Mouse (Mus musculus) neutrophil, adult 5-6 weeks (primary cell): ENCODE results near the gene Mon1a. TPM values are rescaled to one million over a fixed set of nuclear protein-coding genes. Genes with fewer than 3 reads are reported as not detected.

ENCODE experiments used
- ATAC-seq: fragments of 151-379, 151-347 bp; 2 replicates; pipeline ENCODE4 v1.8.0; 2017; ENCODE audit warnings: mild to moderate bottlenecking, moderate TSS enrichment; ENCODE audit not compliant: insufficient number of reproducible peaks, poor library complexity, low FRiP score, severe bottlenecking; ENCODE audit errors: extremely low read depth
- total RNA-seq: library from RNA; stranded (forward); fragments of 200-1000 nt; gene quantifications from 2 replicates; pipeline ENCODE4 v1.2.3, GENCODE M21; 2017

Gene Mon1a
- 18.4 and 20.3 TPM in 2 replicates for total RNA-seq

DNA sequence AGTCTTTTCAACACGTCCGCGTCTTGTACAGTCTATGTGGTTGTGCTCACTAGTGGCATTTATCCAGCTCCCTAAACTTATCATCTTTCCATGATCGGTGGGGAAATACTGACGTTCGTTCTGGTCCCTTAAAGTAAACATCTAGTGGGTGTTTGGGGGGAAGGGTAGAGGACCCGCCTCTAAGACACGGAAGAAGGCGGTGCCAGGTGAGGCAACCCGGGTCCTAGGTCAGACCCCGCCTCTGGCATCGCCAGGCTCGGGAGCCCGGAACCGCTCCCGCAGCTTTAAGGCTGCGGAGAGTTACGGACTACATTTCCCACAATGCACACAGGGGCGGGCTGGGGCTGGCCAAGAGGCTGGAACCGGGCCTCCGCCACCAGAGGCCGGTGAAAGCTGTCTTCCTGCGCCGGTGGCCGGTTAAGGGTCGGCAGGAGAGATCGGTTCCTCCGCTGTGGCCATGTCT, at the start of gene Mon1a:
Gene Mon1a, plus strand, starts transcription at position 348 of the 463 bp plus-strand sequence.
- ATAC-seq = peak; percentile 89

DNA sequence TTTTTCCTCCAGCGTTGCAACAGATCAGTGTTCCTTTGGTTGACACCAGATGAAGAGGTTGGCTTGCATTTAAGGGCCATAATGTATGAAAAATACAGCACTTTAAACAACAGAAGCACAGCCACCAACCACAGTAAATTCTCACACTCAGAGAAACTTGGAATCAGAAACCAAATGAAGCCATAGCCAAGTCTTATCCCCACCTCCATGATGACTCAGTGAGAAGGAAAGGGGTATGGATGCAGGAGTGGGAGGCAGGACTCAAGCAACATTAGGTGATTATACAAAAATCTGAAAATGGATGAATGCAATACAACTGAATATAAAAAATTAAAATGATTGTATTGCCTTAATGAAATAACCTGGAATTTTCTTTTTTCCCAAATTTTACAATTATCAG, 49.1 kb upstream of the Mon1a start:
- no peak for ATAC-seq

DNA sequence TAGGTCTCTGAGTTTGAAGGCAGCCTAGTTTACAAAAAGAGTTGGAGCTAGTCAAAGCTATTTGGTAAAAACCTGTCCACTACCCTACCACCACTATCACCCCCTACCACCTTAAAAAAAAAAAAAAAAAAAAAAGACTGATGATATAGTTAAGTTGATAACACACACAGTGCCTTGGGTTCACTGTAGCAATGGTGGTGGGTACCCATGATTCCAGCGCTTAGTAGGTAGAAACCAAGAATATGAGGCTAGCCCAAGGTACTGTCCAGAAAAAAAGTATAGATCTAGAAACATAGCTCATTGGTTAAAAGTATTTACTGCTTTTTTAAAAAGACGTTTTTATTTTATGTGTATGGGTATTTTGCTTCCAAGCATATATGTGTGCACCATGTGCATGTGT, 45.2 kb upstream of the Mon1a start:
- ATAC-seq = no peak

DNA sequence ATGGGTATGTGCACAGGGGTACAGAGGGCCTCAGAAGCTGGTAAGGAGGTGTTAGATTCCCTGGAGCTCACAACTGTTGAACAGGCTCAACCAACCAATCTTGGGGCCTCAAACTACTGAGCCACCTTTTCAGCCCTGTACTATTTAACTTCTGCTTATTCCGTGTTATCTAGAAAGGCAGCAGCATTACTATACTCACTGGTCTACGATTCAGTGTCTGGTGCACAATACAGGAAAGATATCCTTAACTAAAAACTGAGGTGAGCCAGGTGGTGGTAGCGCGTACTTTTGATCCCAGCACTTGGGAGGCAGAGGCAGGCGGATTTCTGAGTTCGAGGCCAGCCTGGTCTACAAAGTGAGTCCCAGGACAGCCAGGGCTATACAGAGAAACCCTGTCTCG, 39.0 kb upstream of the Mon1a start:
- no peak for ATAC-seq

DNA sequence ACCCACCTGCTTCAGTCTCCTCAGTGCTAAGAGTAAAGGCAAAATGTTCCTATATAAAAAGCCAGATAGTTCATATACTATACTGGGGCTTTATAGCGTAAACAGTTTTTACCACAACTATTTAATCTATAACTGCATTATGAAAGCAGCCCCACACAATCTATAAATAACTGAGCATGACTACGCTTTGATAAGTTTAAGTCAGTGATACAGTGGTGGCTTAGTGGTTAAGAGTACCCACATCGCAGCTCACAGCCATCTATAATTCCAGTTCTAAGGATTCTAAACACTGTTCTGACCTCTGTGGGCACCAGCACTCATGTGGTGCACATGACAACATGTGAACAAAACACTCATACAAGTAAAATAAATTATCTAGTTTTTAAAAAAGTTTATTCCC, 29.6 kb upstream of the Mon1a start:
- ATAC-seq = no peak

DNA sequence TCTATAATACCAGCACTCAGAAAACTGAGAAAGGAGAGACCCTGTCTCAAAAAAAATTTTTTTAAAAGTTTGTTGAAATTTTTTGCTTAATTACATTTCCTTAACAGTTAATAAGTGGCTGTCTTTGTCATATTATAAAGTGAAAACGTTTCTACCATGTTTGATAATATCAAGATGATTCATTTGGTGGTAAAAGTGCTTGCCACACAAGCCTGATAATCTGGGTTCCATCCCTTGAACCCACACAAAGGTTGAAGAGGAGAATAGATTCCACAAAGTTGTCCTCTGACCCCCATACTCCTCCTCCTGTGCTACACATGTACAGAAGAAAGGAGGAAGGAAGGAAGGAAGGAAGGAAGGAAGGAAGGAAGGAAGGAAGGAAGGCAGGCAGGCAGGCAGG, 23.5 kb upstream of the Mon1a start:
- ATAC-seq = no peak

DNA sequence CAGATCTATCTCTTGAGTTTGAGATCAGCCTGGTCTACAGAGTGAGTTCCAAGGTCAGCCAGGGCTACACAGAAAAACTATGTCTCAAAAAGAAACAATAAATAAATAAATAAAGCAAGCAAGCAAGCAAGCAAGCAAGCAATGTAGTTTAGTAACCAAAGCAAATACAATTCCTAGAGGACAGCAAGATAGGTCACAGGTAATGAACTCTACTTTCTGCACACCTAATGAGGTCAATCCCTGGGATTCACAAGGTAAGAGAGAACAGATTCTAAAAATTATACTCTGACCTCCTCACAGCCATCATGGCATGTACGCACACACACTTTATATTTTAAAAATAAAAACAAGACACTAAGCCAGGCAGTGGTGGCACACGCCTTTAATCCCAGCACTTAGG, 21.9 kb upstream of the Mon1a start:
- no peak for ATAC-seq

DNA sequence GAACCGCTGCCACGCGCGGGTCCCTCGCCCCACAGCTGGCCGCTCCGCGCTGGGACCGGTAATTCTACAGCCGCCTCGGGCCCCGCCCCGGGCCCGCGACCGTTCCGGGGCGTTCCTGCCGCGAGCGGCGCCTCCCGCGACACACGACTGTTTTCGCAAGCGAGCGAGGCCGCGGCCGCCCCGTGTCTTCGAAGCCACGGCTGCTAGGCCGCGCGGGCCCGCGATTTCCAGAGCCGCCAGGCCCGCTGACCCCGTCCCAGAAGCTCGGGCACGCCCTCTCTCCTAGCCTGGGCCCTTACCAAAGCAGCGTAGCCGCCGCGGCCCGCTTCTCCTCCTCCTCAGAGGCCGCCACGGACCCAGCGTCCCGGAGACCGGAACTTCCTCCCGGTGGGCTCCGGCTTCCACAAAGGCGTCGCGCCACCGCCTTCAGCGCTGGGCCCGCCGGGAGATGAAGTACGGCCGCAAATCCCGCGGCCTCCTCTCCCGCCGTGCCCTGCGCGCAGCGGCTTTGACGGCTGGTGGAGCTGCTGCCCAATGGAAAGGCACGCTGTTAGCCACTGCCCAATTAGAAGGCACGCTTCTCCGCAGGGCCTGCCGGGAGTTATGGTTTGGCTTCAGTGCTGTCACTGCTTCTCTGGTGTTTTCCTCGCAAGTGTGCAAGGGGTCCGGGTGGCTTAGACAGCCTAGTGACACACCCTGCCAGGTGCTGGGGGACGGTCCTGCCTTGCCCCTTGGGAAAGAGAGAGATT, 15.4 kb upstream of the Mon1a start:
- peak; percentile 99 for ATAC-seq

DNA sequence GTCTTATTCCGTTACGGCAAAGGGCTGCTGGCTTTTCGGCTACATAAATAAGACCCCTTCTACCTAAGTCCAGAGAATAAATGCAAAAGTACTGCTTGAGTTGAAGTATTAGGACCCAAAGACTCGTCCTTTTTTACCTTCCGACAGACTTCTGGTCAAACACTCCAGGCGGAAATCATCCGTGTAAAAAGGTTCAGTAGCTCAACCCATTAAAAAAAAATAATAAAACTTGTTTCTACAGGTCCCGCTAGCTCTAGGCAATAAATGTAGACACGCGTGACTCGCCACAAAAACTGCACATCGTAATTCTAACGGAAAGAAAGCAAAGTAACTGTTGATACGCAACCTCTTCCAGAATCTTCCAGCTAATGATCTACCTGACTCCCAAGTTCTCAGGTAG, 14.8 kb upstream of the Mon1a start, which contains the start of gene Rbm6:
Gene Rbm6, minus strand, starts transcription at position 101 of the 400 bp plus-strand sequence.
- ATAC-seq = no peak

DNA sequence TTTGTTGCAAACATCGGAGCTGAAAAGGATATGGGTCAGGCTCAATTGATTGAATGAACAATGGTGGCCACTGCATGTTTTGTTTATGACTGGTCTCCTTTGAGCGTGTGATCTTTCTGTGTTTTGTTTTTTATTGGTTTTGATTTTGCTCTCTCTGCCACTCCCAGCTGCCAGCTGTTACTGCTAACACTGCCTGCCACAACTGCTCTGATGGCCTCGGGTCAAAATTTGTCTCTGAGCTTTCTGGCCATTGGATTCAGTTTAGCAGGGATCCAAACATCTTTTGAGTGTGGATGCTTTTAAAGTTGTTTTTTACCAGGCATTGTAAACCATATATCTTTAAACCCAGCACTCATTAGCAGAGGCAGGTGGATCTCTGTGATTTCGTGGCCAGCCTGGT, 7.5 kb upstream of the Mon1a start:
- no peak for ATAC-seq

DNA sequence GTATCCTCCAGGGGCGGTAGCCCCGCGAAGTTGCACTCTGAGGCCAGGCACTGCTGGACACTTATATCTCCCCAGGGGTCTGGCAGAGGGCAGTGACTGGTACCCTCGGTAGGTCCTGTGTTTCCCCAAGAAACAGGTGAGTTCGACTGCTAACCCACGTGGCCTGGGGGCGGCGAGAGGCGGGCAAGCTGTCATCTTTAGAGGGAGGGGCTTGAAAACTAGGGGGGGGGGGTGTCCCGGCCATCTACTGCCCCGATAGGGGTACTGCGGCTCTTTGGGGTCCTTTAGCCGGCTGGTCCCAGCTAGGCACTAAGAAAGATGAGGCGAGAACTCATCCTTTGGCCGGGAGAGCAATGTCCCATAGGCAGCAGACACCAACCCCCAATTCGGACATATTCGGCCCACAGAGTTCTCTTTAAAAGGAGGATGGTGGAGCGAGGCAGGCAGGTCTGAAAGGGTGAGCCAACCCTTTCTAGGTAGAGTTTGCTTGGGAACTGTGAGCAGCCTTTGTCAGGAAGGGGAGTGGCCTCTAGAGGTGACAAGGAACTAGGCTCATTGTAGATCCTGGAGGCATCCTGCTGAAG, 408 bp downstream of the Mon1a start:
- ATAC-seq = peak; percentile 9; the same call in 1 of the 2 replicates

DNA sequence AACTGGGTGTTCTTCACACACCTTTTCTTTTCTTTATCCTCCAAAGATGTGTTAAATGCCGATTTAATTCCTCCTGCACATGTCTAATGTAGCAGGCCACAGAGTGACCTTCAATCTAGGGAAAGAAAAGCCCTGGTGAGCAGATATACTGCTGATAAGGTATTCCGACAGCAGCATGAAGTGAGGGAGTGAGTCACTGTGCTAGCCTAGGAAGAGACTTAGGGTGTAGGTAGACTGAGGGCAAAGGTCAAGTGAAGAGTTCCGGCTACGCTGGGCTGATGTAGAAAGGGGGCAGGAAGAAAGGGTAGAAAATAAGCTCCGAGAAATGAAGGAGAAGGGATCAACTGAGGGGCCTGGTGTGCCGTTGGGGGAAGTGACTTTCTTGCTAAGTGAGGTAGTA, 2.3 kb downstream of the Mon1a start:
- ATAC-seq = no peak

DNA sequence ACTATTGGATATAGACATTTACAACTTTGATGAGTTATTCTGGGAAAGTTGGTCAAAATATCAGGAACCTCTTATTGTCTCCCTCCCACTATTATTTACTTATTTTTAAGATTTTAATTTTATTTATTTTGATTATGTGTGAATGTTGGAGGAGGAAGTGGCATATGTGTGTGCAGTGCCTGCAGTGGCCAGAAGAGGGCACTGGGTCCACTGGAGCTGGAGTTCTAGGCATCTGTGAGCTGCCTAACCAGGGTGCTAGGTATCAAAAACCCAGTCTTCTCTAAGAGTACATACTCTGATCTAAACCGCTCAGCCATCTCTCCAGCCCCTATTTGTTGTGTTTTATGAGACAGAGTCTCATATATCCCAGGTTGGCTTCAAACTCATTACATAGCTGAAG, 3.1 kb downstream of the Mon1a start:
- ATAC-seq = no peak

DNA sequence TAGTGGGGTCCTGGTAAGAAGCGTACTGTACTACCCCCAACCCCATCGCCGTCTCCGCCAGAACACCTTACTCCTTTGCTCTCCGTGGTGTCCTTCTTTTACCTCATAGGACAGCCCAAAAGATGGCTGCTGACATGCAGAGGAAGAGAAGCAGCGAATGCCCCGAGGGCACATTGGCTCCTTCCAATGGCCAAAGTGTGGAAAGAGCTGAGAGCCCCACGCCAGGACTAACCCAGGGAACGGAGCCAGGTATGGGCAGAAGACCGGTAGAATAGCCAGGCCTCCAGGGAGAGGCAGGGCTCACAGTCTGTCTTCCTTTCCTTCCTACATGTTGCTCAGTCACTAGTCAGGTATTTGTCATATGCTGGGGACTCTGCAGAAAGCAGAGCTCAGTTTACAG, 10.6 kb downstream of the Mon1a start:
- no peak for ATAC-seq

DNA sequence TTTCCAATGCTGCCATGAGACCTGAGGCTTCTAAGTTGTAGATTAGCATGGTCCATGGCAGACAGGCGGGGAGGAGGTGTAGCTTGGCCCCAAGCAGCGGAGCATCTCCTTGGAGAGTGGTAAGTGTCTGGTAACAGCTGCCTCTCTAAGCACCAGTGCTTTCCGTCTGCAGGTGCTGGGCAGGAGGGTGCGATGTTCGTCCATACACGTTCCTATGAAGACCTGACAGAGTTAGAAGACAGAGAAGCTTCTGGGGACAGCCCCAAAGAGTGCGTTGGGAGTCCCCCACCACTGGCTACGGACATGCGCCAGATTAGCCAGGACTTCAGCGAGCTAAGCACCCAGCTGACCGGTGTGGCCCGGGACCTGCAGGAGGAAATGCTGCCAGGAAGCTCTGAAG, 11.9 kb downstream of the Mon1a start:
- ATAC-seq = no peak

DNA sequence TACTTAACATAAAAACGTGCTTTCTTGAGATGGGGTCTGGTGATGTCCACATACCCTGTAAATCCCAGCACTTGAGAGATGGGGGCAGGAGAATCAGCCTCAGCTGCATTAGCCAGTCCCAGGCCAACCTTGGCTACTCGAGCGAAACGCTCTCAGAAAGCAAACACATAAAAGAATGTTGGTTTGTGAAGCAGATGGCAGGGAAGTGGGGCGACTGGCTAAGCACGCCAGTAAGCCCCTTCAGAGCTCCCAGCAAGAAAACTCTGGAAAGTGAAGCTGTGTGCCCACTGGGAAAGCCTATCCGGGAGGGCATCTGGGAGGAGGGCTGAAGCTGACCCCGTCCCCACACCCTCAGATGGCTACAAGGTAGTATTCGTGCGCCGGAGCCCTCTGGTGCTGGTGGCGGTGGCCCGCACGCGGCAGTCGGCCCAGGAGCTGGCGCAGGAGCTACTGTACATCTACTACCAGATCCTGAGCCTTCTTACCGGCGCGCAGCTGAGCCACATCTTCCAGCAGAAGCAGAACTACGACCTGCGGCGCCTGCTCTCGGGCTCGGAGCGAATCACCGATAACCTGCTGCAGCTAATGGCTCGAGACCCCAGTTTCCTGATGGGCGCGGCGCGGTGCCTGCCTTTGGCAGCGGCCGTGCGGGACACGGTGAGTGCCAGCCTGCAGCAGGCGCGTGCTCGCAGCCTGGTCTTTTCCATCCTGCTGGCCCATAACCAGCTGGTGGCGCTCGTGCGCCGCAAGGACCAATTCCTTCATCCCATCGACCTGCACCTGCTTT, 13.1 kb downstream of the Mon1a start:
- ATAC-seq = no peak

DNA sequence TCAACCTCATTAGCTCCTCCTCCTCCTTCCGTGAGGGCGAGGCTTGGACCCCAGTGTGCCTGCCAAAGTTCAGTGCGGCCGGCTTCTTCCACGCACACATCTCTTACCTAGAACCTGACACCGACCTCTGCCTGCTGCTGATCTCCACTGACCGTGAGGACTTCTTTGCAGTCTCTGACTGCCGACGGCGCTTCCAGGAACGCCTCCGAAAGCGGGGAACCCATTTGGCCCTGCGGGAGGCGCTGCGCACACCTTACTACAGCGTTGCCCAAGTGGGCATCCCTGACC, 13.6 kb downstream of the Mon1a start:
- ATAC-seq = no peak

DNA sequence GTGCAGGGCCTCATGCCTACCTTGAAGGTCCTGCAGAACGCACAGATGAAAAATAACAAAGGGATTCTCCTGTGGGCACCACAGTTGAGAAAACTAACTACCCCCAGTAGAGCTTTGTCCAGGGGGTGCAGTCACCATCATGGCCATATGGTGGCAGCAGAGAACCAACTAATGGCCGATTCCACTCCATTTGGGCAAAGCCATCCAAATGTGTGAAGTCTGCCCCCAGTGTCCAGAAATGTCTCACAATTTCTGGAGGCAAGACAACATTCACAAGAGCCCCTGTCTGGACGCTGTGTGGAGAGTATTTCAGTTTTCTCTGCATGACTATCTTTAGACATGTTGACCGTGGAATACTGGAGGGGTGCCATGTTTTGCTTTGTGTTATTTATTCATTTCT, 16.8 kb downstream of the Mon1a start:
- ATAC-seq = peak; percentile 85

DNA sequence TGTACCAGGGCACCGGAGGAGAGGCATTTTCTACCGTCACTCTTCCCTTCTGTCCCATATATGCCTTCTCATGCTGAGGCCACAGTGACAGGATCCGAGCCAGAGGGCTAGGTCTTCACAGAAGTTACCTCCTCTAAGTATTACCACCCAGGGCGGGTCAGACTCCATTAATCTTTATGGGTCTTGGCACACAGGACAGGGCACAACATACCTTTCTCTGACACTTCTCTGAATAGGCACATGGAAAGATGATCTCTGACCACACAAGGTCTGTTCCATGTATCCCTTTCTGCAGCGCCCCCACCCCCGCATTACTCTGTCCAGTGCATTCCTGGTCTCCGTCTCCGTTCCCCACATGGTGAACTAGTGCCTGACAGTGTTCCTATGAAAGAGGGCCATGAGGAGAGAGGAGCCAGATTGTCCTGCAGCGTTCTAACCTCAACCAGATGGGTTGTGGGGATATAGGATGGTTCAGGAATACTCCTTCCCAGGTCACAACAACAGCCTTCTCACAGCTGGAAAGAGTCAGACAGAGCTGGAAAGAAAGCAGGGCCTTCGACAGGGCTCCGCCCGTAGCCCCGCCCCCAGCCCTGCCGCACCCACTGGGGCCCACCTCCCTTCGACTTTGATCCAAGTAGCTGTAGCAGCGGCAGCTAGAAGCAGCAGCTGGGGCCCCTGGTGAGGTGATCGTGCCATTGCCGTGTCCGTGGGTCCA, 18.5 kb downstream of the Mon1a start, which contains the start of gene Mst1r:
Gene Mst1r, plus strand, starts transcription at position 622 of the 715 bp plus-strand sequence.
- ATAC-seq = no peak
